Mouse (Mus musculus) spleen, postnatal 10 days (tissue): Measurements from ENCODE around the gene Coro1c.
A peak's percentile ranks its signal among the peaks of the same experiment; 100 is the strongest.

Source experiments
- DNase-seq, 2 experiments: peaks; one replicate each; pipeline ENCODE4 v3.0.0; 2021 to 2022; ENCODE audit warnings: low spot score in 2 of 2

Gene Coro1c

GRCm38 (mm10) chr5:113929526-113929925 is 21.0 kb upstream of the Coro1c start:
- DNase-seq: no peak

GRCm38 (mm10) chr5:113924608-113925007 is 16.1 kb upstream of the Coro1c start:
- DNase-seq: no peak

GRCm38 (mm10) chr5:113921310-113922166 is 13.0 kb upstream of the Coro1c start:
- DNase-seq: no peak

- DNase-seq: no peak
Measured at GRCm38 (mm10) chr5:113919060-113919459, 10.5 kb upstream of the Coro1c start.

GRCm38 (mm10) chr5:113918654-113919053 is 10.1 kb upstream of the Coro1c start:
- no peak for DNase-seq

GRCm38 (mm10) chr5:113910705-113911104 is 2.1 kb upstream of the Coro1c start:
- DNase-seq: no peak

- no peak for DNase-seq
Measured at GRCm38 (mm10) chr5:113910065-113910701, 1.6 kb upstream of the Coro1c start.

- peak; percentile 62 to 82 for DNase-seq
Measured at GRCm38 (mm10) chr5:113907786-113908567, 581 bp downstream of the Coro1c start.

- DNase-seq: peak; percentile 47 to 69
Measured at GRCm38 (mm10) chr5:113906958-113907735, 1.4 kb downstream of the Coro1c start.

GRCm38 (mm10) chr5:113904987-113905386 is 3.6 kb downstream of the Coro1c start:
- no peak for DNase-seq

- no peak for DNase-seq
Measured at GRCm38 (mm10) chr5:113902983-113903382, 5.6 kb downstream of the Coro1c start.

- no peak for DNase-seq
Measured at GRCm38 (mm10) chr5:113902017-113902416, 6.5 kb downstream of the Coro1c start.

- DNase-seq: no peak
Measured at GRCm38 (mm10) chr5:113901074-113901571, 7.4 kb downstream of the Coro1c start.

GRCm38 (mm10) chr5:113899543-113899942 is 9.0 kb downstream of the Coro1c start:
- DNase-seq: no peak

GRCm38 (mm10) chr5:113892005-113892404 is 16.6 kb downstream of the Coro1c start:
- DNase-seq: no peak

- no peak for DNase-seq
Measured at GRCm38 (mm10) chr5:113890874-113891273, 17.7 kb downstream of the Coro1c start.

- no peak for DNase-seq
Measured at GRCm38 (mm10) chr5:113889912-113890311, 18.6 kb downstream of the Coro1c start.

GRCm38 (mm10) chr5:113889181-113889906 is 19.2 kb downstream of the Coro1c start:
- DNase-seq: no peak

GRCm38 (mm10) chr5:113888186-113888795 is 20.3 kb downstream of the Coro1c start:
- DNase-seq: no peak

GRCm38 (mm10) chr5:113887132-113887531 is 21.4 kb downstream of the Coro1c start:
- DNase-seq: no peak
